ENCODE assay signal across 25 mouse cellular contexts in genomic region chr10:60481381-60481780, GRCm38 (mm10).
DNase-seq lines count a peak whose midpoint lies in the region; ATAC-seq lines count a peak whose summit lies in the region.
"Had no signal": no experiment of that assay in that cellular context is flagged by ENCODE, and none has a peak within 500 bp of the region (broad histone marks: within the 10 kb centered on the region; RNA-seq: fewer than 3 reads in every experiment).

No protein-coding gene starts in this region.

- ATAC-seq in megakaryocyte, adult 5-6 weeks (ENCODE audit: poor library complexity, severe bottlenecking): no peak
- ATAC-seq: activated CD4-positive, CD25-positive, alpha-beta regulatory T cell, adult 4 months; CD4-positive, CD25-positive, alpha-beta regulatory T cell, adult 4 months; forebrain, embryonic 14.5 days; forebrain, embryonic 16.5 days; Patski had no signal

- peak overlapping the region; percentile 35 for H3K4me3 ChIP-seq in megakaryocyte, embryonic 14.5 days (replicated peaks)
- H3K4me3 ChIP-seq: embryonic facial prominence, embryonic 13.5 days; embryonic facial prominence, embryonic 15.5 days; erythroblast, embryonic 14.5 days; forebrain, embryonic 10.5 days; forebrain, embryonic 12.5 days had no signal

- no peaks in the 10 kb centered on the region for H3K36me3 ChIP-seq in megakaryocyte, embryonic 14.5 days (replicated peaks; ENCODE audit: low read length)
- H3K36me3 ChIP-seq: embryonic facial prominence, embryonic 13.5 days; embryonic facial prominence, embryonic 15.5 days; forebrain, embryonic 10.5 days; forebrain, embryonic 12.5 days; G1E had no signal

- peaks cover 19% of the 10 kb centered on the region for H3K4me1 ChIP-seq in megakaryocyte, embryonic 14.5 days
- H3K4me1 ChIP-seq: embryonic facial prominence, embryonic 13.5 days; embryonic facial prominence, embryonic 15.5 days; forebrain, embryonic 12.5 days had no signal

- H3K27me3 ChIP-seq in megakaryocyte, embryonic 14.5 days (replicated peaks): peaks cover 59% of the 10 kb centered on the region

- DNase-seq in R1 (ENCODE audit: low read depth, low spot score): peak; percentile 67
- no peak for DNase-seq in gastrocnemius, postnatal 25 days
- no peak for DNase-seq in right cerebral cortex, postnatal 10 days (ENCODE audit: low spot score in 2 of 2)
- DNase-seq: adrenal gland, adult 8-10 months; adrenal gland, postnatal 14 days; adrenal gland, postnatal 36 days; B cell, adult 2 months; cerebellum, adult 11-12 months; cerebellum, adult 2 months; cerebellum, adult 9-10 months; cerebellum, postnatal 10 days; cerebellum, postnatal 25 days had no signal

- H3K9me3 ChIP-seq in megakaryocyte, embryonic 14.5 days: peaks cover 16% of the 10 kb centered on the region
- H3K9me3 ChIP-seq: embryonic facial prominence, embryonic 13.5 days; embryonic facial prominence, embryonic 15.5 days; forebrain, embryonic 10.5 days; forebrain, embryonic 12.5 days had no signal
